Mouse (Mus musculus): ENCODE measurements at regions not wholly inside any gene's neighbourhood (a gene's known extent, or its start where the extent isn't known, plus 50 kb on each side); places are given as distances from the start of the nearest gene placed in this dataset.

- DNase-seq (ENCODE audit: low spot score), result no peak
These were observed 125.2 kb upstream of the Zfand5 start for GRCm38 (mm10) chr19:21146860-21147390.

- DNase-seq (ENCODE audit: low spot score), result peak; percentile 1
These were observed 127.3 kb upstream of the Zfand5 start for GRCm38 (mm10) chr19:21144659-21145283.

DNA sequence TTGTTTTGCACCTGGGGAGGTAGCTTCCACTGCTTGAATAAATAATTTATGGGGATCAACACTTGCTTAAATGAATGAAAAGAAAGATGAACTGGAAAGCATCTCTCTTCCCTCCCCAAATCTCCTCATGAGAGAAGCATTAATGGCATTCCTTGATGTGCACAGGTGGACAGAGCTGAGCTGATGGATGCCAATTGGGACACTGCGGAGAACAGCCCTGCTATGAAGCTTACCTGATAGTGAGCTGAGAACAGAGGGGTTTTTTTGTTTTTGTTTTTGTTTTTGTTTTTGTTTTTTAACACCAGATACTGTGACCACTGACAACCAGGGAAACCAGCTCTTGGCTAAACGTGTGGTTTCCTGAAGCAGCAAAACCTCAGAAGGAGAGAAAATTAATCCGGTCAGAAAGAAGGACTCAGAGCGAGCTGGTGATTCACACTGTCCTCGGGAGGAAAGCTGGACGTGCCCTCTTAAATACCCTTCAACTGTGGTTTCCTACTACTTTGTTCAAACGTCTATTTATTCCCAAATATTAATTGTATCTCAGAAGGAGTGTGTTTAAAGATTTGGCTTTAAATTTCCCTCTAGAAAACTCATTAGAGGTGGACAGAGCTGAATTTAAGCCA is 128.0 kb upstream of the Zfand5 start:
- DNase-seq (ENCODE audit: low spot score), result no peak

DNA sequence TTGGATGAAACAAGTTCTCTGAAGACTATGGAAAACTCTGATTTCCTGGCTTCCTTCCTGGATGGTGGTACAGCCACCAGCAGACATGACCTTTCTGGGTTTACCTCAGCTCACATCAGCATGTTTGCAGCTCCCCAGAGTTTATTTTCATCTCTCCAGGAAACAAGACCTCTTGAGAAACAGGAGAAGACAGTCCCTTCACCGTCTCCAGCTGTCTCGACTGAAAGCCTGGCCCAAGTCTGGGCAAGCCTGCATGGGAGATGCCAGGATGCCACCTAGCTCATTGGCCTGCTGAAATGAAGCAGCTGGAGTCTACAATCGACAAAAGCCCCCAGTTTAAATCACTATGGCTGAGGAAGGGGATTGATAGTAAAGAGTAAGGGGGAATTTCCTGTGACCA is 131.6 kb upstream of the Zfand5 start:
- DNase-seq (ENCODE audit: low spot score), result no peak

- no peak for DNase-seq (ENCODE audit: low spot score)
These were observed 133.0 kb upstream of the Zfand5 start for GRCm38 (mm10) chr19:21138998-21139495.

GRCm38 (mm10) chr19:21136756-21137155 is 135.3 kb upstream of the Zfand5 start:
- no peak for DNase-seq (ENCODE audit: low spot score)

DNA sequence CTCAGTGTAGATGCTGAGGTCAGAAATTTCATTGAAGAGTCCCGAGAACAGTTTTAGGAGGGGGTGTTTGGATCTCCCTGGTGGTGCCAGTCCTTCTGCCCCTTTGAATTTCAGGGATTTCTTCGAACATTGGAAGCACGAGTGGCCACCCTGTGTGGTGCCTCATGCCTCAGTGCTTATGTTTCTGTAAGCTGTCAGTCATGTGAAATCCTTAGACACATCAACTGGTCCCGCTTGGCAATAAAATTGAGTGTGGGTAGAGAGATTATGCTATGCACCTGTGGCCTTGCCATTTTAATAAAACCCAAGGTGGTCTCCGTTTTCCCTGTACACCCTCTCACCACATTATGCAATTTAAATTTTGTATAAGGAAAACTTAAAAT is 136.1 kb upstream of the Zfand5 start:
- DNase-seq (ENCODE audit: low spot score), result no peak

DNA sequence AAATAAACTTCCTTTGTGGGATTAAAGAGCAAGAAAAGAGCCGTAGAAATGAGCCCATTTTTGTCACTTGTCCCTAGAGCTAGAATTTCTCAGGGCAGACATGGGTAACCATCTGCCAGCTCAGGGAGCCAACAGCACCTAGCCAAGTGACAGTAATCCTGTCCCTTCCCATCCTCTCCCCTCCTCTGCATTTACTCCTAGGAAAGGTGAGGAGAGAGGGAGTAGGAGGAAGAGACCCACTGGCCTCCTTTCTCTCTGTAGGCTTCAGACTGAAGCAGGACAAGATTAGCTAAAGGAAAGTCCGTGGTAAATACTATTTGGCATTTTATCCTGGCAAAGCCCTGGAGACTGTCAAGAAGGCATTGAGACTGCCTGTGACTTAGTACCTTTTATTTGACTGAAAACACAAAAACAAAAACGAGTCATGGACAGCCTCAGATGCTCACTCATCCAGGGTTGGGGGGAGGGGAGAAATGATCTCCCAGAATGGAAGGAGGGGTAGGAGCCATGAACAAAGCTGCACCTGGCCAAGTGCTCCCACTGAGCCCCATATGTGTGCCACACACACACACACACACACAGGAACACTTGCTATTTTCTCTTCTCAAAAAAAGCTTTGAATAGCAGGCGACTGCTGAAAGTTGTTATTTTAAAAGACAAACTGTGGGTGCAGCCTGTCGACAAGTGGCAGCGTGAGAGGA is 136.6 kb upstream of the Zfand5 start:
- DNase-seq (ENCODE audit: low spot score), result no peak

GRCm38 (mm10) chr19:21129653-21130052 is 142.4 kb upstream of the Zfand5 start:
- DNase-seq (ENCODE audit: low spot score), result no peak

DNA sequence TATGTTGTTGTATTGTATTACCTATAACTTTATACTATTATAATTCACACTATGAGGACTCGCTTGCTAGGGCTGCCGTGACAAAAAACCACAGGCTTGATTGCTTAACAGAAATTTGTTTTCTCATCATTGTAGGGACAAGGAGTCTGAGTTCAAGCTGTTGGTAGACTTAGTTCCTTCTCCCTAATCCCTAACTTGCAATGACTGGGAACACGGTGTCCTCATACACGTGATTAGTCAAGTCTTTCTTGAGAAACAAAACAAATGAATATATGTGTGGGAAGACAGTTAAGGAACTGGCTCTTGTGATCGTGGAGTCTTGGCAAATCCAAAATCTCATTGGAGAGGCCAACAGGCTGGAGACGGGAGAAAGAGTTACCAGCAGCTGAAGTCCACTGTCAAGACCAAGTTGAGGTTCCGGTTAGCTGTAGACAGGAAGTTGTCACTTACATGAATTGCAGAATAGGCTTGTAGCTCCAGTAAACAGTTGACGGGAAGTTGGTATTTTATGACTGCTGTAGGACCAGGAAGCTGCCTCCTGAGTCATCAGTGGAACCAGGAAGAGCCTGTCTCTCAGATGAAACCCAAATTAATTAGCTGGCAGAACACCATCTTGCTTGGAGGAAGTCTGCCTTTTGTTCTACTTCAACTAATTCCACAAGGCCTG is 144.9 kb upstream of the Zfand5 start:
- no peak for DNase-seq (ENCODE audit: low spot score)

- no peak for DNase-seq (ENCODE audit: low spot score)
These were observed 145.4 kb upstream of the Zfand5 start for GRCm38 (mm10) chr19:21126670-21127069.

DNA sequence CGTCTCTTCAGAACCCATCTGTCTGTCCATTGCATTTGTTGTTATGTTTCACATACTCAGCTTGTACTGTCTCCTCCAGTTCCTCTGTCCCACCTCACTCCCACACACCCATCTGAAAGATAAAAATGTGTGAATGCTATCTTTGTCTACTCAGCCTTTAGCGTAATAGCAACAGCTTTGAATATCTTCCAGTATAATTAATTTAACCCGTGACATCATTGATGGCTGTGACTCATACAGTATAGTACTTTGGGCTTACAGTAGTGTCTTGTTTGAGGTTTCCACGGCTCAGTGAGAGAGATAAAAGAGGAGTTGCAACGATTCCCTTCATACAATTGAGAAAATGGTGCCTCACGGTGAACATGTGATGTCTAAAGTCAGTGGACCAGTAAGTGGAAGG is 152.6 kb upstream of the Zfand5 start:
- no peak for DNase-seq (ENCODE audit: low spot score)

DNA sequence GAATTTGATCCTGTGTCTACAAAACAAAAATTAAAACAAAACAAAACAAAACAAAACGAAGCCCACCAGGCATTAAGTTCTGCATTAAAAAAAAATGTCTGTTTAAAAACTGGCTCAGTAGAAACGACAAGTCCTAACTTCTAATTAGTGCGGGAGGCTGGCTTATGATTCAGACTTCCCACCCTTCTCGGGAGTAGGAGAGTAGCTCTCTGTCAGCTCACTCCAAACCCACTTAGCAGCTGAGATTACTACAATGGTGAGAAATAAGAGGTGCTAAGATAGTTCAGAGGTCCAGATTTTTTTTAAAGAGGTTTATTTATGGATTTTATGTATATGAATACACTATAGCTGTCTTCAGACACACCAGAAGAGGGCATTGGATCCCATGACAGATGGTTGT is 153.3 kb upstream of the Zfand5 start:
- no peak for DNase-seq (ENCODE audit: low spot score)

DNA sequence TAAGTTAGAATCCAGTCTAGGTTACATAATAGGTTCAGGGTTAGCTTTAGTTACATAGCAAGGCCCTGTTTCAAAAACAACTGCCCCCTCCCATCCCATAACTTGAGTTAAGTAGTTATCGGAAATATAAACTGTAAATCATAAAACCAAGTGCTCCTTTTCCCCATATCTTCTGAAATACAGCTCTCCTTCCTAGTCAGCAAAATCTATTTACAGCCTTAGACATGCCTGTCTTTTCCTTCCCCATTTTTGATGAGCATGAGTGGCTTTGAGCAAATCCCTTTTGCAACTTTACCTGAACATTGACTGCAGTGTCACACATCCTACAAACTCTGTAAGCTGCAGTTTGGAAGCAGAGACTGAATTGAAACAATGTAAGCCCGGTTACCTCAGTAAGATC is 156.4 kb upstream of the Zfand5 start:
- no peak for DNase-seq (ENCODE audit: low spot score)

- DNase-seq (ENCODE audit: low spot score), result no peak
These were observed 157.8 kb upstream of the Tmc1 start for GRCm38 (mm10) chr19:21111836-21112235.

- no peak for DNase-seq (ENCODE audit: low spot score)
These were observed 154.3 kb upstream of the Tmc1 start for GRCm38 (mm10) chr19:21108311-21108710.

- DNase-seq (ENCODE audit: low spot score), result no peak
These were observed 153.7 kb upstream of the Tmc1 start for GRCm38 (mm10) chr19:21107741-21108140.

DNA sequence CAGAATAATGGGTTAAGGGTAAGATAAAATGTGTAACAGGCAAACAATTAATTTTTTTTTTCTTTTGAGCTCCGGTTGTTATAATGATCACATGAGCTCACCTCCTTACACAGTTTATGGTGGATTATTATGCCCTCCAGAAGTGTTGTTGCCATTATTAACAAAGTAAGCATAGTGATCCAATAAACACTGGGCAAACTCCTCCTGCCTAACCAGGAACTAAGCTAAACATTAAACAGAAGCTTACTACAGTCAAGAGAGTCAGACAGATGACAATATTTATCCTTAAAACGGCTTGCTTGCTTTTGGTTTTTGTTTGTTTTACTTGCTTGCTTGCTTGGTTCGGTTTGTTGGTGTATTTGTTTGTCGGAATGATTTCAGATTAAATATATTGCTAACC is 153.3 kb upstream of the Tmc1 start:
- DNase-seq (ENCODE audit: low spot score), result no peak

DNA sequence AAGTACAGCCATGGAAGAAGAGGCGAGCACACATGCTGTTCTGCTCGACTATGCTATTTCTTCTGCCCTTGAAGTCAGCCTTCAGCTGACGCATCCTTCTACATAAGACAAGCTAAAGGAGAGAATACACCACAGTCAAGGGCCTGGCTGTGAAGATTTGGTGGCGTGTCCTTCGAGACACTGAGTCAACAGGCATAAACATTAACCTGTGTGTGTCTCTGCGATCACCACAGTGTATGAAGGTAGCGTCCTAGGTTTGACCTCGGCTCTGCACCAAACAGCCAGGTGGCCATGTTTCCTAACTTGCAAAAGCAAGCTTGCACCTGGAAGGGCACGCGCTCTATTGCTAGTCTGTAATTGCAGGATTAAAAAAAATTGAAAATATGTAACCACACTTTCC is 152.8 kb upstream of the Tmc1 start:
- DNase-seq (ENCODE audit: low spot score), result no peak

GRCm38 (mm10) chr19:21106241-21106669 is 152.3 kb upstream of the Tmc1 start:
- no peak for DNase-seq (ENCODE audit: low spot score)

GRCm38 (mm10) chr19:21105004-21105403 is 151.0 kb upstream of the Tmc1 start:
- DNase-seq (ENCODE audit: low spot score), result no peak

- peak; percentile 22 for DNase-seq (ENCODE audit: low spot score)
These were observed 150.5 kb upstream of the Tmc1 start for GRCm38 (mm10) chr19:21104462-21104936.
